Mouse (Mus musculus): ENCODE results near the gene Nt5c2. TPM values are rescaled to one million over a fixed set of nuclear protein-coding genes. Genes with fewer than 3 reads are reported as not detected.
"Not testable (repeated sequence)": the region's sequence is repeated elsewhere in the genome, so short reads cannot be mapped to it uniquely, and the experiment has no call there.

Nt5c2 gene
- polyA plus RNA-seq, 1 experiment from 2014 or later = 90.4 TPM

- no peak for ATAC-seq (replicated peaks; ENCODE audit: insufficient number of reproducible peaks, low FRiP score, low TSS enrichment, low read depth)
Measured at GRCm38 (mm10) chr19:46991145-46991544, 23.8 kb downstream of the Nt5c2 start.

GRCm38 (mm10) chr19:46990625-46991024, 24.3 kb downstream of the Nt5c2 start:
- not testable (repeated sequence) for DNase-seq (ENCODE audit: low spot score); ATAC-seq (replicated peaks; ENCODE audit: insufficient number of reproducible peaks, low FRiP score, low TSS enrichment, low read depth); H3K36me3 ChIP-seq (replicated peaks; ENCODE audit: control insufficient read depth, insufficient read depth, low read depth, low read length); H3K27ac ChIP-seq (replicated peaks; ENCODE audit: low read depth, low read length); H3K9me3 ChIP-seq (replicated peaks; ENCODE audit: control insufficient read depth, low read length); H3K27me3 ChIP-seq (ENCODE audit: control insufficient read depth, insufficient read depth, low read length); H3K4me2 ChIP-seq (ENCODE audit: low read depth, low read length); H3K4me3 ChIP-seq (ENCODE audit: low read depth, low read length); H3K4me1 ChIP-seq (ENCODE audit: control insufficient read depth, insufficient read depth, low read length); H3K9ac ChIP-seq (replicated peaks; ENCODE audit: low read length)
- 88% methylated on average over 7 of the region's 8 CpGs for WGBS

More at GRCm38 (mm10) chr19:46991145-46991544, 23.8 kb downstream of the Nt5c2 start:
- Histone ChIP-seq H3K4me2 (ENCODE audit: low read depth, low read length) (no peak overlapping the region), H3K9ac (replicated peaks; ENCODE audit: low read length) (no peak overlapping the region), H3K27ac (replicated peaks; ENCODE audit: low read depth, low read length) (no peak overlapping the region), H3K27me3 (ENCODE audit: control insufficient read depth, insufficient read depth, low read length) (no peaks in the 10 kb centered on the region), H3K4me1 (ENCODE audit: control insufficient read depth, insufficient read depth, low read length) (no peaks in the 10 kb centered on the region), H3K36me3 (replicated peaks; ENCODE audit: control insufficient read depth, insufficient read depth, low read depth, low read length) (no peaks in the 10 kb centered on the region), H3K9me3 (replicated peaks; ENCODE audit: control insufficient read depth, low read length) (no peaks in the 10 kb centered on the region), H3K4me3 (ENCODE audit: low read depth, low read length) (no peak overlapping the region)
- WGBS = 20% methylated on average over 5 of the region's 5 CpGs
- peak; percentile 90 for DNase-seq (ENCODE audit: low spot score)

GRCm38 (mm10) chr19:46990153-46990518, 24.8 kb downstream of the Nt5c2 start:
- no peak for DNase-seq (ENCODE audit: low spot score)
- no peak overlapping the region for H3K4me2 ChIP-seq (ENCODE audit: low read depth, low read length)
- no peak overlapping the region for H3K27ac ChIP-seq (replicated peaks; ENCODE audit: low read depth, low read length)
- no peaks in the 10 kb centered on the region for H3K27me3 ChIP-seq (ENCODE audit: control insufficient read depth, insufficient read depth, low read length)
- no peak for ATAC-seq (replicated peaks; ENCODE audit: insufficient number of reproducible peaks, low FRiP score, low TSS enrichment, low read depth)
- 83% methylated on average over 3 of the region's 3 CpGs for WGBS
- no peaks in the 10 kb centered on the region for H3K4me1 ChIP-seq (ENCODE audit: control insufficient read depth, insufficient read depth, low read length)
- H3K36me3 ChIP-seq (replicated peaks; ENCODE audit: control insufficient read depth, insufficient read depth, low read depth, low read length) = no peaks in the 10 kb centered on the region
- H3K9ac ChIP-seq (replicated peaks; ENCODE audit: low read length) = no peak overlapping the region
- H3K9me3 ChIP-seq (replicated peaks; ENCODE audit: control insufficient read depth, low read length) = no peaks in the 10 kb centered on the region
- H3K4me3 ChIP-seq (ENCODE audit: low read depth, low read length) = no peak overlapping the region

- 81% methylated on average over 20 of the region's 20 CpGs for WGBS
- no peaks in the 10 kb centered on the region for H3K36me3 ChIP-seq (replicated peaks; ENCODE audit: control insufficient read depth, insufficient read depth, low read depth, low read length)
- no peak overlapping the region for H3K9ac ChIP-seq (replicated peaks; ENCODE audit: low read length)
- H3K4me3 ChIP-seq (ENCODE audit: low read depth, low read length) = no peak overlapping the region
- no peak for ATAC-seq (replicated peaks; ENCODE audit: insufficient number of reproducible peaks, low FRiP score, low TSS enrichment, low read depth)
- no peaks in the 10 kb centered on the region for H3K4me1 ChIP-seq (ENCODE audit: control insufficient read depth, insufficient read depth, low read length)
- no peaks in the 10 kb centered on the region for H3K9me3 ChIP-seq (replicated peaks; ENCODE audit: control insufficient read depth, low read length)
- no peak for DNase-seq (ENCODE audit: low spot score)
- H3K4me2 ChIP-seq (ENCODE audit: low read depth, low read length) = no peak overlapping the region
- no peak overlapping the region for H3K27ac ChIP-seq (replicated peaks; ENCODE audit: low read depth, low read length)
- no peaks in the 10 kb centered on the region for H3K27me3 ChIP-seq (ENCODE audit: control insufficient read depth, insufficient read depth, low read length)
Measured at GRCm38 (mm10) chr19:46989479-46990152, 25.3 kb downstream of the Nt5c2 start.

GRCm38 (mm10) chr19:46988231-46989087, 26.5 kb downstream of the Nt5c2 start:
- H3K27me3 ChIP-seq (ENCODE audit: control insufficient read depth, insufficient read depth, low read length) = no peaks in the 10 kb centered on the region
- no peak overlapping the region for H3K4me3 ChIP-seq (ENCODE audit: low read depth, low read length)
- no peaks in the 10 kb centered on the region for H3K9me3 ChIP-seq (replicated peaks; ENCODE audit: control insufficient read depth, low read length)
- 56% methylated on average over 16 of the region's 16 CpGs for WGBS
- DNase-seq (ENCODE audit: low spot score) (no peak), ATAC-seq (replicated peaks; ENCODE audit: insufficient number of reproducible peaks, low FRiP score, low TSS enrichment, low read depth) (no peak)
- H3K4me2 ChIP-seq (ENCODE audit: low read depth, low read length) = no peak overlapping the region
- no peaks in the 10 kb centered on the region for H3K36me3 ChIP-seq (replicated peaks; ENCODE audit: control insufficient read depth, insufficient read depth, low read depth, low read length)
- H3K4me1 ChIP-seq (ENCODE audit: control insufficient read depth, insufficient read depth, low read length) = no peaks in the 10 kb centered on the region
- no peak overlapping the region for H3K9ac ChIP-seq (replicated peaks; ENCODE audit: low read length)
- no peak overlapping the region for H3K27ac ChIP-seq (replicated peaks; ENCODE audit: low read depth, low read length)

GRCm38 (mm10) chr19:46987646-46988045, 27.3 kb downstream of the Nt5c2 start:
- ATAC-seq (replicated peaks; ENCODE audit: insufficient number of reproducible peaks, low FRiP score, low TSS enrichment, low read depth) = no peak
- no peak for DNase-seq (ENCODE audit: low spot score)
- Histone ChIP-seq H3K4me3 (ENCODE audit: low read depth, low read length) (no peak overlapping the region), H3K27me3 (ENCODE audit: control insufficient read depth, insufficient read depth, low read length) (no peaks in the 10 kb centered on the region), H3K4me2 (ENCODE audit: low read depth, low read length) (no peak overlapping the region), H3K9ac (replicated peaks; ENCODE audit: low read length) (no peak overlapping the region), H3K9me3 (replicated peaks; ENCODE audit: control insufficient read depth, low read length) (no peaks in the 10 kb centered on the region), H3K36me3 (replicated peaks; ENCODE audit: control insufficient read depth, insufficient read depth, low read depth, low read length) (no peaks in the 10 kb centered on the region), H3K4me1 (ENCODE audit: control insufficient read depth, insufficient read depth, low read length) (no peaks in the 10 kb centered on the region), H3K27ac (replicated peaks; ENCODE audit: low read depth, low read length) (no peak overlapping the region)
- WGBS = 77% methylated on average over 6 of the region's 6 CpGs

GRCm38 (mm10) chr19:46984726-46985622, 30.0 kb downstream of the Nt5c2 start:
- ATAC-seq (replicated peaks; ENCODE audit: insufficient number of reproducible peaks, low FRiP score, low TSS enrichment, low read depth) = no peak
- no peak overlapping the region for H3K9ac ChIP-seq (replicated peaks; ENCODE audit: low read length)
- WGBS = 83% methylated on average over 13 of the region's 13 CpGs
- no peaks in the 10 kb centered on the region for H3K9me3 ChIP-seq (replicated peaks; ENCODE audit: control insufficient read depth, low read length)
- H3K4me1 ChIP-seq (ENCODE audit: control insufficient read depth, insufficient read depth, low read length) = no peaks in the 10 kb centered on the region
- DNase-seq (ENCODE audit: low spot score) = no peak
- no peak overlapping the region for H3K4me3 ChIP-seq (ENCODE audit: low read depth, low read length)
- no peaks in the 10 kb centered on the region for H3K27me3 ChIP-seq (ENCODE audit: control insufficient read depth, insufficient read depth, low read length)
- no peak overlapping the region for H3K4me2 ChIP-seq (ENCODE audit: low read depth, low read length)
- H3K36me3 ChIP-seq (replicated peaks; ENCODE audit: control insufficient read depth, insufficient read depth, low read depth, low read length) = no peaks in the 10 kb centered on the region
- no peak overlapping the region for H3K27ac ChIP-seq (replicated peaks; ENCODE audit: low read depth, low read length)

Data from embryonic facial prominence, embryonic 11.5 days (tissue).